Mouse (Mus musculus): ENCODE results near the gene Slc41a3.
A peak's percentile ranks its signal among the peaks of the same experiment; 100 is the strongest.

Gene Slc41a3

DNA sequence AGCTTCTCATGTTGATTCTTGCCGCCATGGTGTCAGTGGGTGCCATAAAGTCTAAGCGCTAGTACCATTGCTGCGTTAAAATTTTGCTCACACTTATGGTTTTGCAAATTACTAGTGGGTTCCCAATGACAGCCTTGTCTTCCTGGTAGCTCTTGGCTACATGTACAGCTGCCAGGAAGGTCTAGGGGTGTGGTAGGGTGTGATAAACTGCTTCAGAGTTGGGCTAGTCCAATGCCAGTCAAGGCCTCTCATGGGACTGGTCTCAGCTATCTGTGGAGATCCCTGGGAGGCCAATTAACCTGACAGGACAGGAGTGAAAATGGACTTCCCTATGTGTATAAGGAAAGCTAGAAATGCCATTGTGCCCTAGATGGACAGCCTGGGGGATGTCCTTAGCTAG lies 2.2 kb upstream of the Slc41a3 start:
- H3K9me3 ChIP-seq (ENCODE audit: low read length) = no peaks in the 10 kb centered on the region
- H3K4me1 ChIP-seq (replicated peaks; ENCODE audit: low read depth, low read length) = peaks cover 9% of the 10 kb centered on the region
- H3K36me3 ChIP-seq (ENCODE audit: insufficient read depth, low read length) = no peaks in the 10 kb centered on the region
- no peak for TF ChIP-seq POU5F1 (IDR thresholded peaks at IDR 0.05; ENCODE audit: borderline replicate concordance, low read length)
- TF ChIP-seq CTCF (conservative IDR thresholded peaks at IDR 0.05; ENCODE audit: low read length) = no peak
- no peak overlapping the region for H3K4me3 ChIP-seq (replicated peaks; ENCODE audit: low read length)
- peaks cover 22% of the 10 kb centered on the region for H3K27me3 ChIP-seq (ENCODE audit: insufficient read depth, low read length)

DNA sequence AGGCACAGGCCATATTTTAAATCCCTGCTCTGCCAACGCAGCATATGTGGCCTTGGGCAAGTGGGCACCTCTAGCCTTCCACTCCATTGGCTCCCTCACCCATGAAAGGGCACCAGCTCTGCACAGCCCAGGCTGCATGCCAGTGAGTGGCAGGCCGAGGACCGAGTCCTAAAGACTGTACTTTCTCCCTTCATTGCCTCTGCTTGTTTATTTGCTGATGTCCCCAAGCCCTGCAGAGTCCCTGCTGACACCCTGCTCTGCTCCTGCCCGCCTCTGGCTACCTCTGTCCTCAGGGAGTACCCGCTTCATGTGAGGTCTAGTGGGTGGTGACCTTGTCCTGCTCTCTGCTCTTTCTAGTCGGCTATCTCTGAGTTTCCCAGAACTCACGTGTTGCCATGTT lies 1.4 kb upstream of the Slc41a3 start:
- Histone ChIP-seq H3K36me3 (ENCODE audit: insufficient read depth, low read length) (no peaks in the 10 kb centered on the region), H3K4me3 (replicated peaks; ENCODE audit: low read length) (no peak overlapping the region), H3K4me1 (replicated peaks; ENCODE audit: low read depth, low read length) (peaks cover 9% of the 10 kb centered on the region), H3K27me3 (ENCODE audit: insufficient read depth, low read length) (peaks cover 22% of the 10 kb centered on the region), H3K9me3 (ENCODE audit: low read length) (no peaks in the 10 kb centered on the region)
- TF ChIP-seq NANOG (IDR thresholded peaks at IDR 0.05; ENCODE audit: borderline replicate concordance, low read length) (no peak), CTCF (conservative IDR thresholded peaks at IDR 0.05; ENCODE audit: low read length) (no peak), POU5F1 (IDR thresholded peaks at IDR 0.05; ENCODE audit: borderline replicate concordance, low read length) (no peak)

DNA sequence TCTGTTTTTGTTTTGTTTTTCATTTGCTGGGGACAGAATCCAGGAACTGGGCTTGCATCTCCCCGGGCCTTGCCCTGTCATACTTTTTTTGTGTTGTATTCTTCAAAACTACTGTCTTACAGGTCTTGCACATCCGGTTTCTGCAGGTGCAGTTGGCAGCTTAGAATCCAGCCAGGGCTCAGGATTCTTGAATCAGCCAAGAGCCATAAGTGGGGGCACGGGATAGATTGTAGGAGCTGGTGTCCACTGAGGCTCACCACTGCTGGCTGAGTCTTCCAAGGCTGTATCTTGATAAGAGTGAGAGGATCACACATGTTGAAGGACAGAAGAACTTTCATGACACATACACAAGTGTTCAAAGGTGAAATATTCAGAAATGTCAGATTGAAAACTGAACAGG lies 395 bp upstream of the Slc41a3 start:
- TF ChIP-seq NANOG (IDR thresholded peaks at IDR 0.05; ENCODE audit: borderline replicate concordance, low read length) (no peak), CTCF (conservative IDR thresholded peaks at IDR 0.05; ENCODE audit: low read length) (no peak), POU5F1 (IDR thresholded peaks at IDR 0.05; ENCODE audit: borderline replicate concordance, low read length) (no peak)
- Histone ChIP-seq H3K27me3 (ENCODE audit: insufficient read depth, low read length) (peaks cover 22% of the 10 kb centered on the region), H3K4me1 (replicated peaks; ENCODE audit: low read depth, low read length) (peaks cover 9% of the 10 kb centered on the region), H3K36me3 (ENCODE audit: insufficient read depth, low read length) (no peaks in the 10 kb centered on the region), H3K9me3 (ENCODE audit: low read length) (no peaks in the 10 kb centered on the region), H3K4me3 (replicated peaks; ENCODE audit: low read length) (no peak overlapping the region)

- H3K4me3 ChIP-seq (replicated peaks; ENCODE audit: low read length) = peak overlapping the region; percentile 86
- H3K4me1 ChIP-seq (replicated peaks; ENCODE audit: low read depth, low read length) = peaks cover 9% of the 10 kb centered on the region
- no peaks in the 10 kb centered on the region for H3K36me3 ChIP-seq (ENCODE audit: insufficient read depth, low read length)
- H3K9me3 ChIP-seq (ENCODE audit: low read length) = no peaks in the 10 kb centered on the region
- peaks cover 22% of the 10 kb centered on the region for H3K27me3 ChIP-seq (ENCODE audit: insufficient read depth, low read length)
- TF ChIP-seq NANOG (IDR thresholded peaks at IDR 0.05; ENCODE audit: borderline replicate concordance, low read length) = no peak
- no peak for TF ChIP-seq POU5F1 (IDR thresholded peaks at IDR 0.05; ENCODE audit: borderline replicate concordance, low read length)
- no peak for TF ChIP-seq CTCF (conservative IDR thresholded peaks at IDR 0.05; ENCODE audit: low read length)
Observed at GRCm38 (mm10) chr6:90605298-90605665, 757 bp downstream of the Slc41a3 start.

DNA sequence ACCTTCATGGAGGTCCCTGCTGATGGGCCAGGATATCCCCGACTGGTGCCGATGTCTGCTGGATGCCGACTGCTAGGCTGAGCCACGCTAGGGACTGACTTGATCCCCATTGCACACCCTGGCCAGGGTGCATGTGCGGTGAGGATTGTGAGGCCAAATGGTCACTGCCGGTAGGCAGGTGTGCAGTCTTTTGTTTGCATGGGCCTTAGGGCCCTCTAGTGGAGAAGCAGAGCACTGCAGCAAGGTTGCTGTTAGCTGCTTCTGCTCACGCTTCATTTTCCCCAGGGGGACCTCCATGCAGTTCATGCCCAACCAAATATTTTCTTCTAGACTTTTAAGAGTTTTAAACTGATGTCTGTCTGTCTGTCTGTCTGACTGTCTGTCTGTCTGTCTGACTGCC lies 2.0 kb downstream of the Slc41a3 start:
- no peaks in the 10 kb centered on the region for H3K36me3 ChIP-seq (ENCODE audit: insufficient read depth, low read length)
- TF ChIP-seq CTCF (conservative IDR thresholded peaks at IDR 0.05; ENCODE audit: low read length) (peak; percentile 97), POU5F1 (IDR thresholded peaks at IDR 0.05; ENCODE audit: borderline replicate concordance, low read length) (no peak)
- peaks cover 9% of the 10 kb centered on the region for H3K4me1 ChIP-seq (replicated peaks; ENCODE audit: low read depth, low read length)
- no peaks in the 10 kb centered on the region for H3K9me3 ChIP-seq (ENCODE audit: low read length)
- H3K27me3 ChIP-seq (ENCODE audit: insufficient read depth, low read length) = peaks cover 29% of the 10 kb centered on the region
- H3K4me3 ChIP-seq (replicated peaks; ENCODE audit: low read length) = no peak overlapping the region

GRCm38 (mm10) chr6:90607196-90607595 lies 2.7 kb downstream of the Slc41a3 start:
- Histone ChIP-seq H3K9me3 (ENCODE audit: low read length) (no peaks in the 10 kb centered on the region), H3K36me3 (ENCODE audit: insufficient read depth, low read length) (no peaks in the 10 kb centered on the region), H3K4me3 (replicated peaks; ENCODE audit: low read length) (no peak overlapping the region), H3K27me3 (ENCODE audit: insufficient read depth, low read length) (peaks cover 24% of the 10 kb centered on the region), H3K4me1 (replicated peaks; ENCODE audit: low read depth, low read length) (peaks cover 9% of the 10 kb centered on the region)
- TF ChIP-seq POU5F1 (IDR thresholded peaks at IDR 0.05; ENCODE audit: borderline replicate concordance, low read length) (no peak), NANOG (IDR thresholded peaks at IDR 0.05; ENCODE audit: borderline replicate concordance, low read length) (no peak), CTCF (conservative IDR thresholded peaks at IDR 0.05; ENCODE audit: low read length) (peak; percentile 83)

- Histone ChIP-seq H3K27me3 (ENCODE audit: insufficient read depth, low read length) (peaks cover 17% of the 10 kb centered on the region), H3K9me3 (ENCODE audit: low read length) (no peaks in the 10 kb centered on the region), H3K4me1 (replicated peaks; ENCODE audit: low read depth, low read length) (peaks cover 9% of the 10 kb centered on the region), H3K4me3 (replicated peaks; ENCODE audit: low read length) (no peak overlapping the region), H3K36me3 (ENCODE audit: insufficient read depth, low read length) (no peaks in the 10 kb centered on the region)
- TF ChIP-seq POU5F1 (IDR thresholded peaks at IDR 0.05; ENCODE audit: borderline replicate concordance, low read length) (no peak), CTCF (conservative IDR thresholded peaks at IDR 0.05; ENCODE audit: low read length) (peak; percentile 36)
Observed at GRCm38 (mm10) chr6:90608186-90608585, 3.7 kb downstream of the Slc41a3 start.

DNA sequence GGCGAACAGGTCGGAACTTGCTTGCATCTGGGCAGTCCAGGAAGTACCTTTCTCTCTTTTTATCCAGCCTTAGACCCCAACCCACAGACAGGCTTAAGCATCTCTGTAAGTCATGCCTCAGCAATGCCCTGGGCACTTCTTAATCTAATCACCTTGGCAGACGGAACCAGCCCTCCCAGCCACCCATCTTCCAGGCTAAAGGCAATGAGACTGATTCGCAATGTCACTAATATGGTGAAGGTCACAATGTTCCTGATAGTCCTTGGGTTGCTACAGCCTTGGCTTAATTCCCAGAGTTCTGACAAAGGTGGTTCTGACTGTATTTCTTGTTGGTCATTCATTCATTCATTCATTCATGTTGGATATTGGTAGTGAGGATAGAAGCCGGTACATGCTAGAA lies 5.7 kb downstream of the Slc41a3 start:
- TF ChIP-seq POU5F1 (IDR thresholded peaks at IDR 0.05; ENCODE audit: borderline replicate concordance, low read length) = no peak
- TF ChIP-seq CTCF (conservative IDR thresholded peaks at IDR 0.05; ENCODE audit: low read length) = no peak
- TF ChIP-seq NANOG (IDR thresholded peaks at IDR 0.05; ENCODE audit: borderline replicate concordance, low read length) = no peak
- Histone ChIP-seq H3K4me3 (replicated peaks; ENCODE audit: low read length) (no peak overlapping the region), H3K4me1 (replicated peaks; ENCODE audit: low read depth, low read length) (peaks cover 5% of the 10 kb centered on the region), H3K36me3 (ENCODE audit: insufficient read depth, low read length) (no peaks in the 10 kb centered on the region), H3K9me3 (ENCODE audit: low read length) (no peaks in the 10 kb centered on the region), H3K27me3 (ENCODE audit: insufficient read depth, low read length) (peaks cover 13% of the 10 kb centered on the region)

- H3K4me3 ChIP-seq (replicated peaks; ENCODE audit: low read length) = no peak overlapping the region
- TF ChIP-seq CTCF (conservative IDR thresholded peaks at IDR 0.05; ENCODE audit: low read length) (no peak), POU5F1 (IDR thresholded peaks at IDR 0.05; ENCODE audit: borderline replicate concordance, low read length) (no peak), NANOG (IDR thresholded peaks at IDR 0.05; ENCODE audit: borderline replicate concordance, low read length) (no peak)
- H3K4me1 ChIP-seq (replicated peaks; ENCODE audit: low read depth, low read length) = no peaks in the 10 kb centered on the region
- no peaks in the 10 kb centered on the region for H3K36me3 ChIP-seq (ENCODE audit: insufficient read depth, low read length)
- H3K27me3 ChIP-seq (ENCODE audit: insufficient read depth, low read length) = peaks cover 11% of the 10 kb centered on the region; the same call in 1 of the 2 replicates
- H3K9me3 ChIP-seq (ENCODE audit: low read length) = no peaks in the 10 kb centered on the region
Observed at GRCm38 (mm10) chr6:90613277-90613676, 8.8 kb downstream of the Slc41a3 start.
